Mouse (Mus musculus): ENCODE data around the gene Ipo13.

GRCm38 (mm10) chr4:117936964-117937363, 22.2 kb upstream of the Ipo13 start:
- TF ChIP-seq SRF (IDR thresholded peaks at IDR 0.05; ENCODE audit: control insufficient read depth, insufficient read length, low read depth) (no peak), CEBPB (IDR thresholded peaks at IDR 0.05; ENCODE audit: insufficient read depth, poor library complexity, severe bottlenecking) (no peak), POLR2A (IDR thresholded peaks at IDR 0.05; ENCODE audit: insufficient read length, low read depth) (no peak), USF1 (IDR thresholded peaks at IDR 0.05; ENCODE audit: low read depth) (no peak), POLR2AphosphoS2 (IDR thresholded peaks at IDR 0.05; ENCODE audit: insufficient read length, low read depth) (no peak), E2F4 (IDR thresholded peaks at IDR 0.05; ENCODE audit: insufficient read depth) (no peak), TCF12 (IDR thresholded peaks at IDR 0.05; ENCODE audit: insufficient read depth, poor library complexity, severe bottlenecking) (no peak), MAX (IDR thresholded peaks at IDR 0.05; ENCODE audit: low read depth) (no peak)

Measured in myocyte (in vitro differentiated cells).